Mouse (Mus musculus): Measurements from ENCODE around the gene Srms.

Gene Srms

GRCm38 (mm10) chr2:181174646-181175045, 38.3 kb downstream of the Srms start:
- in situ Hi-C loops (cut with MboI, MseI): no loop called here

DNA sequence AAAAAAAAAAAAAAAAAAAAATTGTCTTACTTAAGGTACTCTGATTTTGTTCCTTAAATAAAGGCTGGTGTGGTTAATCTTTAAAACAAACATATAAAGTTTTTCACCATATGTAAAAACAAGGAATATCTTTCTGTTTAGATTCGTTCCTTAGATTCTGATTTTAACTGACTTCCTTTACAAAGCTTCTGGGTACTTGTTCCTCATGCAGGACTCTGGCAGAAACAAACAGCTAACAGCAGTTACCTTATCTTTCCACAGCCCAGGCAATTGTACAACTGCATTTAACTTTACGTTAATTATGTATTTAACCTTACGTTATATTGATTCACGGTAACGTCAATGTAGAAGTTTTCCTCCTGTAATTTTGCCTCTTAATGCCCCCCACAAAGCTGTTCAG, 46.5 kb downstream of the Srms start:
- in situ Hi-C loops (cut with MboI, MseI): no loop called here

- in situ Hi-C loops (cut with MboI, MseI): no loop called here
Measured at GRCm38 (mm10) chr2:181160821-181161220, 52.2 kb downstream of the Srms start.

GRCm38 (mm10) chr2:181159771-181160170, 53.2 kb downstream of the Srms start:
- in situ Hi-C loops (cut with MboI, MseI): no loop called here

DNA sequence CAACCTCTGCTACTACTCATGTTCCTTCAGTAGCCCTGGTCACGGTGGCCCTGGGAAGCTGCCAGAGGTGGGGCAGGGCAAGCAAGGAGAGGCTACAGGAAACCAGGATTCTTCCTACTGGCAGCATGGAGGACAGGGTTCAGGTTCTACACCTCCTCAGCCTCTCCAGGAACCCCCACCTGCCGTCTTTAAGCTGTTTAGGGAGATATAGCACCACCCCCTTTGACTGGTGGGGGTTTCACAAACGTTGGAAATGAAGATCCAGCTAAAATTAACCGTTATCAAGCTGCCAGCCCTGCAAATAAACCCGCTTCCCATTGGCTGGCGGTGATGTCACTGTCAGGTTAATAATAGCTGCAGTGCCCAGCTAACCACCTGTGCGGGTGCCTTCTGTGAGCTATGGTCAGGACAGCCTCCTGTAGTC, 53.9 kb downstream of the Srms start:
- in situ Hi-C loops (cut with MboI, MseI): no loop called here

- in situ Hi-C loops (cut with MboI, MseI): no loop called here
Measured at GRCm38 (mm10) chr2:181158471-181158870, 54.5 kb downstream of the Srms start.

- in situ Hi-C loops (cut with MboI, MseI): no loop called here
Measured at GRCm38 (mm10) chr2:181157716-181158302, 55.2 kb downstream of the Srms start.

DNA sequence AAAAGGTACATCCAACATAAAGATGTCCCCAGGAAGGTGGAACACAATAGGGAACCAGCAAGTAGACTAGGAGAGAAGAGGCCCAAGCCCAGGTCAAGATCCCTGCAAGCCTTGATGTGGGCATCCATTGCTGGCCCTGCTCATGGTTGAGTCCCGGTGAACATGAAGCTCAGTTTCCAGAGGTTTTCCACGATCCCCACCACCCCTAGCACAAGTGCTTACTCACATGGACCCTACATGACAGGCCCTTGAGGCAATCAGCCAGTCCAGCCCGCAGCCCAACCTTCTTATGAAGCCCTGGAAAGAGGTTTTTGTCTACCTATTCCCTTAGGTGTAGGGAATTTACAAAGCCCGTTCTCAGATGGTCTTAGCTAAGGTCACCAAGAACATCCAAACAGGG, 55.8 kb downstream of the Srms start:
- in situ Hi-C loops (cut with MboI, MseI): no loop called here

DNA sequence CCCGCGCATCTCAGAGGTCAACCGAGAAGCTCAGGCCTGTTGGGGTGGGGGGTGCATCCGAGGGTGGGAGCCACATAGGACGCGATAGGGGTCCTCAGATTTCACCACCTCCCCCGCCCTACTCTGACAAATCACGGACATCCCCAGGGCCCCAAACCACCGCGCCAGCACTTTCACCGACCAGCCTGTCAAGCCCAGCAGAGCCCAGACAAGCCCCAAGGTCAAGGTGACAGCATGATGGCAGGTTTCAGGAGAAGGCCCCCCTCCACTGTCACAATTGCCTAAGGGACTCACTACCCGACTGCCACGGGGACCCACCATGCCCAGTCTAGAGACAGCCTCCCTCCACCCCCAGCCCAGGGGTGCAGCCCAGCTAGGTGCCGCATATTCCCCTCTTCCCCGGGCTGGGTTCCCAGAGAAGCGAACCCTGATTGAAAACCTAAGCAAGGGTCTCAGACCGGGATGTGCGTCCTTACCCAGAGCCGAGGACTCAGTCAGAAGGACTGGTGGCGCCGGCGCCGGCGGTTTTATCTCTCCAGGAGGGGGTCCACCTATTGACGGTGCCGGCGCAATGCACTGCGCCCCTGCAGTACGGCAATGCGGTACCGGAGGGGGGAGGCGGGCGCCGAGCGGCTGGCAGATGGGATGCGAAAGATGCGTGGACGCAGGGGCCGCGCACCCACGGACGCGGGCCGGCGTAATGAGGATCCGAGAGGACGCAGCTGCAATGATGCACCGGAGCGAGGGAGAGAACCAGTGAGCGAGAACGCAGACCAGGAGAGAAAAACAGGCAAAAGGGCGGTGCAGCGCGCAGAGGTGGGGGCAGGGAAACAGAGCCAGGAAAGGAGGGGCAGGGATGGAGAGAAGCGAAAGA, 56.5 kb downstream of the Srms start, which contains the start of gene Eef1a2:
Gene Eef1a2, minus strand, starts transcription at position 767 of the 874 bp plus-strand sequence.
- in situ Hi-C loops (cut with MboI, MseI): no loop called here

DNA sequence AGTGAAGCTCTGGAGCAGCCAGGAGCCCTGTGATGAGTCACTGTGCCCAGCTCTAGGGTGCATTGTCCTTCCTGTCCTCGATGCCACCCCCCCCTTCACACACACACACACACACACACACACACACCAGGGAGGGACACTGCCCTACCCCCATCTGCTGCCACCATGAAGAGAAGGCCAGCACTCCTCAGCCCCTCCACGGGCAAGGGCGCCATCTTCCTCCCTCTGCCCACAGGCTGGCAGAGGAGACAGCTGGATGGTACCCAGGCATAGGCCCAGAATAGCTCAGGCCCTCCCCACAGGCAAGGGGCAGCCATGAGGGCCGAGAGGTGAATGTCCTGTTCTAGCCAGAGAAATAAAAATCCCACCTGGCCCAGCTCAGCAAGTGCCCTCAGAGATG, 57.2 kb downstream of the Srms start:
- in situ Hi-C loops (cut with MboI, MseI): no loop called here
